Mouse (Mus musculus) midbrain, postnatal 0 days (tissue): ENCODE measurements at regions not wholly inside any gene's neighbourhood (a gene's known extent, or its start where the extent isn't known, plus 50 kb on each side); places are given as distances from the start of the nearest gene placed in this dataset.

ENCODE experiments used
- ATAC-seq: fragments of 200-750 bp; cut with Nextera tagmentation; 2 replicates; pipeline ENCODE4 v1.8.0; 2017; ENCODE audit warnings: moderate number of reproducible peaks, mild to moderate bottlenecking, moderate TSS enrichment, moderate library complexity; ENCODE audit not compliant: low FRiP score
- DNase-seq: peaks from one replicate; pipeline ENCODE4 v3.0.0-alpha.2; 2015; ENCODE audit warnings: low spot score
- H3K27ac ChIP-seq: fragments of 300-500 bp; sonication (generic); 2 replicates; pipeline ENCODE4 v1.5.1; 2014; ENCODE audit warnings: low read depth, mild to moderate bottlenecking, low read length, mixed read lengths
- H3K27me3 ChIP-seq: fragments of 300-500 bp; sonication (generic); 2 replicates; pipeline ENCODE4 v1.6.1; 2014; ENCODE audit warnings: low read length, control low read depth, mixed read lengths; ENCODE audit not compliant: insufficient read depth
- H3K36me3 ChIP-seq: fragments of 300-500 bp; sonication (generic); 2 replicates; pipeline ENCODE4 v1.6.1; 2014; ENCODE audit warnings: low read length, control low read depth, mixed read lengths; ENCODE audit not compliant: insufficient read depth
- H3K4me1 ChIP-seq: fragments of 300-500 bp; sonication (generic); 2 replicates; pipeline ENCODE4 v1.6.1; 2014; ENCODE audit warnings: mild to moderate bottlenecking, control low read depth, antibody characterized with exemption, low read length, mixed read lengths; ENCODE audit not compliant: insufficient read depth
- H3K4me2 ChIP-seq: fragments of 300-500 bp; sonication (generic); 2 replicates; pipeline ENCODE4 v1.6.1; 2014; ENCODE audit warnings: low read depth, mild to moderate bottlenecking, low read length, mixed read lengths; ENCODE audit not compliant: poor library complexity, severe bottlenecking
- H3K4me3 ChIP-seq: fragments of 300-500 bp; sonication (generic); 2 replicates; pipeline ENCODE4 v1.5.1; 2014; ENCODE audit warnings: low read depth, mild to moderate bottlenecking, low read length, moderate library complexity
- H3K9ac ChIP-seq: fragments of 300-500 bp; sonication (generic); replicated peaks from 2 replicates; pipeline ENCODE4 v1.6.1; 2014; ENCODE audit warnings: mild to moderate bottlenecking, low read length, moderate library complexity, mixed read lengths; ENCODE audit not compliant: poor library complexity, severe bottlenecking
- H3K9me3 ChIP-seq: fragments of 300-500 bp; sonication (generic); 2 replicates; pipeline ENCODE4 v1.6.1; 2016; ENCODE audit warnings: low read length, control low read depth
- CTCF ChIP-seq: IDR thresholded peaks from 2 replicates; pipeline ENCODE4 v1.5.1; 2016; ENCODE audit warnings: antibody characterized with exemption, mild to moderate bottlenecking
- WGBS: fragments of 180-500 bp; shearing (Covaris S2); extraction: QIAGEN DNeasy Blood & Tissue Kit; methylation state at CpG from one replicate; pipeline ENCODE4 v1.1.7; 2014; 5-methylcytosine and 5-hydroxymethylcytosine counted together

- 39% methylated on average over 4 of the region's 4 CpGs for WGBS
- TF ChIP-seq CTCF = peak; percentile 84
- H3K4me2 ChIP-seq = no peak overlapping the region
- H3K27me3 ChIP-seq = no peaks in the 10 kb centered on the region
- no peak overlapping the region for H3K27ac ChIP-seq
- no peak overlapping the region for H3K9ac ChIP-seq
- no peaks in the 10 kb centered on the region for H3K9me3 ChIP-seq
- no peak for ATAC-seq
- no peaks in the 10 kb centered on the region for H3K4me1 ChIP-seq
- no peaks in the 10 kb centered on the region for H3K36me3 ChIP-seq
- H3K4me3 ChIP-seq = no peak overlapping the region
- DNase-seq = peak; percentile 78
Measured at GRCm38 (mm10) chr11:52521879-52522278, 125.7 kb downstream of the 9530068E07Rik start.

- no peak overlapping the region for H3K27ac ChIP-seq
- no peak overlapping the region for H3K4me2 ChIP-seq
- H3K9ac ChIP-seq = no peak overlapping the region
- no peak overlapping the region for H3K4me3 ChIP-seq
- H3K27me3 ChIP-seq = no peaks in the 10 kb centered on the region
- no peak for TF ChIP-seq CTCF
- no peaks in the 10 kb centered on the region for H3K9me3 ChIP-seq
- no peak for DNase-seq
- H3K36me3 ChIP-seq = no peaks in the 10 kb centered on the region
- no peak for ATAC-seq
- 58% methylated on average over 3 of the region's 3 CpGs for WGBS
- H3K4me1 ChIP-seq = no peaks in the 10 kb centered on the region
Measured at GRCm38 (mm10) chr11:52522384-52522783, 126.2 kb downstream of the 9530068E07Rik start.

- no peak for TF ChIP-seq CTCF
- no peak for ATAC-seq
- no peak for DNase-seq
- WGBS = 73% methylated on average over 4 of the region's 4 CpGs
- Histone ChIP-seq H3K27me3 (no peaks in the 10 kb centered on the region), H3K4me1 (no peaks in the 10 kb centered on the region), H3K9ac (no peak overlapping the region), H3K9me3 (no peaks in the 10 kb centered on the region), H3K4me3 (no peak overlapping the region), H3K4me2 (no peak overlapping the region), H3K27ac (no peak overlapping the region), H3K36me3 (no peaks in the 10 kb centered on the region)
Measured at GRCm38 (mm10) chr11:52523191-52523590, 127.0 kb downstream of the 9530068E07Rik start.

- Histone ChIP-seq H3K4me2 (no peak overlapping the region), H3K36me3 (no peaks in the 10 kb centered on the region), H3K4me3 (no peak overlapping the region), H3K9ac (no peak overlapping the region), H3K4me1 (no peaks in the 10 kb centered on the region), H3K27me3 (no peaks in the 10 kb centered on the region), H3K27ac (no peak overlapping the region), H3K9me3 (no peaks in the 10 kb centered on the region)
- no peak for ATAC-seq
- TF ChIP-seq CTCF = no peak
- DNase-seq = no peak
- 66% methylated on average over 2 of the region's 2 CpGs for WGBS
Measured at GRCm38 (mm10) chr11:52523671-52524070, 127.4 kb downstream of the 9530068E07Rik start.

- 43% methylated on average over 6 of the region's 6 CpGs for WGBS
- Histone ChIP-seq H3K4me1 (no peaks in the 10 kb centered on the region), H3K4me2 (no peak overlapping the region), H3K4me3 (no peak overlapping the region), H3K36me3 (no peaks in the 10 kb centered on the region), H3K27me3 (no peaks in the 10 kb centered on the region), H3K9ac (no peak overlapping the region), H3K27ac (no peak overlapping the region), H3K9me3 (no peaks in the 10 kb centered on the region)
- ATAC-seq = no peak
- no peak for TF ChIP-seq CTCF
- DNase-seq = no peak
Measured at GRCm38 (mm10) chr11:52525446-52525845, 129.2 kb downstream of the 9530068E07Rik start.

GRCm38 (mm10) chr11:52526306-52526705, 130.1 kb downstream of the 9530068E07Rik start:
- no peaks in the 10 kb centered on the region for H3K9me3 ChIP-seq
- no peaks in the 10 kb centered on the region for H3K27me3 ChIP-seq
- H3K9ac ChIP-seq = no peak overlapping the region
- H3K4me1 ChIP-seq = no peaks in the 10 kb centered on the region
- ATAC-seq (no peak), DNase-seq (no peak)
- H3K4me2 ChIP-seq = no peak overlapping the region
- H3K4me3 ChIP-seq = no peak overlapping the region
- no peaks in the 10 kb centered on the region for H3K36me3 ChIP-seq
- H3K27ac ChIP-seq = no peak overlapping the region
- WGBS = 77% methylated on average over 6 of the region's 6 CpGs
- no peak for TF ChIP-seq CTCF
